Mouse (Mus musculus) B cell, adult 2 months (primary cell): ENCODE data around the gene Gm36028.
A peak's percentile ranks its signal among the peaks of the same experiment; 100 is the strongest.

Source experiments
- DNase-seq, 2 experiments: peaks; one replicate each; pipeline ENCODE4 v3.0.0; 2022

The Gm36028 gene

DNA sequence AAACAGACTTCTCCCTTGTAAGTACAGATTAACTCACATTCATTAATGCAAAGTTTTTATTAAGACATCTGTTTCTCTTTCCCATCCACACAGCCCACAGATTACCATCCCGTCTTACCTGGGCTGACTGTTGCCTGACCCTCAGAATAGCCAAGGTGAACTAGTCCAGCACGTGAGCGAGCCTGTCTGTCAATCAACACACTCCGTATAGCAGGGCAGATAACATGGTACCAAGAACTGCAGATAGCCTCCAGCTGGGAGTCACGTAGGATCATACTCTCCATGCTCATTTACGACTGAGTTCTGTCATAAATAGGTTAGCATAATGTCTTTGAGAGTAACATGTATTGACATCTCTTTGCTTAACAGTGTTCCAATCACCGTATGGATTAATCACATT lies at the start of gene Gm36028:
Gene Gm36028, minus strand, starts transcription at position 118 of the 400 bp plus-strand sequence.
- no peak for DNase-seq

DNA sequence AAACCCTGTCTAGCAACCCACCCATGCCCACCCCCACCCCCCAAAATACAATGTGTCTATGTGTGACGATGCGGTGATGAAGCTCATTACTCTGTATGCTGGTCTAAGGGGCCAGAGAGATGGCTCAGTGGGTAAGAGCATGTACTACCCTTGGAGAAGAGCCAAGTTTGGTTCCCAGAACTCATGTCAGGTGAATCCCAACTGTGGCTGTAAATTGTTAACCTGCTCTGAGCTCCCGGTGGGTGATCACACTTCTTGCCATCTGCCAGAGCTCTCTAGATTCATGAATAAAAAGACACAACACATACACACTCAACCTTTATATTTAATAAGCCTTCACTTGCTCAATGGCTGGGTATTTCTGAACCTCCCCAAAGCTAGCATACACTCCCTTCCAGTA lies 45.5 kb upstream of the Gm36028 start:
- DNase-seq: no peak

- DNase-seq: no peak
Observed at GRCm38 (mm10) chr16:37901318-37901717, 40.4 kb upstream of the Gm36028 start.

- no peak for DNase-seq
Observed at GRCm38 (mm10) chr16:37899357-37899756, 38.4 kb upstream of the Gm36028 start.

- no peak for DNase-seq
Observed at GRCm38 (mm10) chr16:37898790-37899189, 37.8 kb upstream of the Gm36028 start.

GRCm38 (mm10) chr16:37893942-37894341 lies 33.0 kb upstream of the Gm36028 start:
- no peak for DNase-seq

DNA sequence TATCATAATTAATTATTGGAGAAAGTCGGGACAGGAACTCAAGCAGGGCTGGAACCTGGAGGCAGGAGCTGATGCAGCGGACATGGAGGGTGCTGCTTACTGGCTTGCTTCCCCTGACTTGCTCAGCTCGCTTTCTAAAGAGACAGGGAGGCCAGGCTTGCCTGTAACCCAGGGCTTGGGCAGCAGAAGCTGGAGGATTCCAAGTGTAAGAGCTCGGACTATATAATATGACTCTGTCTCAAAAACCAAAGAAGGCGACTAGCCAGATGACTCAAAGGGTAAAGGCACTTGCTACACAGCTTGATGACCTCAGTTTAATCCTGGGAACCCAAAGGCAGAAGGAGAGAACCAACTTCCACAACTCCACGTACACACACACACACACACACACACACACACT lies 32.4 kb upstream of the Gm36028 start:
- DNase-seq: no peak

DNA sequence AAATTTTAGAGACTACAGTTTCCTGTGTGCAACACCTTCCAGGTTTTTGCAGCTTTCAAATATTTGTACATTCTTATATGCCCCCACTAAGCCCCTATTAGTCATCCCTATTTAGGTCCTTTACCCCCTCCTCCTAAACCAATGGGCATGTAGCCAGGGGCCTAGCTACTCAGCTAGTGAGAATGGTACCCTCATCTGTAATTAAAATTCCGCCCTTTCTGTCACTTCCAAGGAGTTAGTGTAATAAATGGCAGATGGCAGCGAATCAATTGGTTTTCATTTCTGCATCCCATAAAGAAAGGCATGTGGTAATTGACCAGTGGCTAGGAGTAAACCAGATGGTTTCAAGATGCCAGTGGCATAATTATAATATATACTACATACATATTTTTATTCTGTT lies 31.7 kb upstream of the Gm36028 start:
- no peak for DNase-seq

GRCm38 (mm10) chr16:37888986-37889385 lies 28.0 kb upstream of the Gm36028 start:
- DNase-seq: no peak

- DNase-seq: no peak
Observed at GRCm38 (mm10) chr16:37881168-37881567, 20.2 kb upstream of the Gm36028 start.

DNA sequence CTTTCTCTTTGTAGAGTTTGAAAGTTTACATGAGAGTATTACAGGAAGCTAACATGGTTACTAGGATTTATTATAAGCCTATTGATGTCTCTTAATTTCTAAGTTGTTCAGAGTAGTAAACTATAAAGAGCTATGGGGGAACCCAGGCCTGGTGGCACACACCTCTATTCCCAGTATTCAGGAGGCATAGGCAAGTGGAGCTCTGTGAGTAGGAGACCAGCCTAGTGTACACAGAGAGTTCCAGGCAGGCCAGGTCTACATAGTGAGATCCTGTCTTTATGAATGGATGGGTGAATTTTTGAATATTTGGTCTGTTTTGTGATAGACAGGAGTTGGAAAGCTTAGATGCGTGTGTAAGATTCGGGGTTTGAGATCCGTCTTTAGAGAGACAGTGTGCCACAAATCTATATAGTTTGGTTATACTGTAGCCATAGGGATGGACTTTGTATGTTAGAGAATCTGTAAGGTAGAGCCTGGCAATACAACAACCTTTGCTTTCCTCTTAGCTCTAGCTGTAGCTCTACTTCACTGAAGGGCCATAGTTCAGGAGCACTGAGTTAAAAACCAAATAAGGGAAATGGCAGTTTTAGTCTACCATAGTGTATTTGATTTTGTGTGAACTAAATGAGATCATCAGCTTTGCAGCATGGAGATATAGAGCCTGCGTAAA lies 18.9 kb upstream of the Gm36028 start:
- no peak for DNase-seq

- no peak for DNase-seq
Observed at GRCm38 (mm10) chr16:37878951-37879505, 18.1 kb upstream of the Gm36028 start.

DNA sequence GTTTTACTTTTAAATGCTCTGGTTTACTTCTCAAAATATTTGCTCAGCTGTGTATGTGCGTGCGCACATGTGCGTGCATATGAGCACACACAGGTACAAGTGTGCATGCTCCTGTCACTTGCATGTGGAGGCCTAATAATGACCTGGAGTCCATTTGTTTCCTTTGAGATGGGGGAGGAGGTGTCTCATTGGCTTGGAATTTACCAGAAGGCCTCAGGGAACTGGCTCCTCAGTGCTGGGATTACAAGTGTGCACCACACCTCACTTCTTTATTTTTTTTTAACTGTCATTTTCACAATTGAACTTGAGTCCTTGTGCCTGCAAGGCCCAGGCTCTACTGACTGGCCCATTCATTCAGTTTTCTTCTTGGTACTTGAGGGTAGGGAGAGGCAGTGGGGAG lies 16.5 kb upstream of the Gm36028 start:
- no peak for DNase-seq

GRCm38 (mm10) chr16:37874501-37875235 lies 13.7 kb upstream of the Gm36028 start:
- no peak for DNase-seq

GRCm38 (mm10) chr16:37871112-37871715 lies 10.3 kb upstream of the Gm36028 start:
- no peak for DNase-seq

GRCm38 (mm10) chr16:37869470-37870231 lies 8.7 kb upstream of the Gm36028 start:
- DNase-seq: no peak

- peak in 1 of 2 experiments; percentile 22 for DNase-seq
Observed at GRCm38 (mm10) chr16:37868506-37869469, 7.8 kb upstream of the Gm36028 start.

DNA sequence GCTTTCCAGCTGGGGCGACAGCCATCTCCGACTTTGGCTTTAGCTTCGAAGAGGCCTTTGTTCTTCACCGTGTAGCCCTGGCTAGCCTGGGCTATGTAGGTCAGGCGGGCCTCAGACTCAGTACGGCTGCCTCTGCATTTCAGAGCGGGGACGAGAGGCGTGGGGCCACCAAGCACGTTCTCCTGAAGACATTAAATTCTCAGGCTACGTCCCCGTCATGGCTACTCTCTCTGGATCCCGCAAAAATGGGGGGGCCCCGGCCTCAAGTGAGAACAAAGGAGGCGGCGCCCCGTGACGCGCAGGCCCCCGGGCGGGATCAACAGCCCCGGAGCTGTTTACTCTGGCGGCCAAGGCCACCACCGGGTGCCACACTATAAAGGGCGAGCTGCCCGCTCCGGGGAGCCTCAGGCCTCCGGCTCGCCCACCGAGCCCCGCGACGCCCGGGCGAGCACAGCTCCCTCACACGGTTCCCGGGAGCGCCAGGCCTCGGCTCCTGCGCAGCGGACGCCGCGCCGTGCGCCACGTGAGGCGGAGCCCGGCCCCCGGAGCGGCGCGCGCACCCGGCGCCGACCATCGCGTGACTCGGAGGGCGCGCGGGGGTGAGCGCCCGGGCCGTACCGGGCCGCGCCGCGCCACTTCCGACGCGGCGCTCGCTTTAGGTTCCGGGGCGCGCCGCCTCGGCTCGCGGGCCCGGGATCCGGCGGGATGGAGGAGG lies 7.0 kb upstream of the Gm36028 start, which contains the start of gene Lrrc58:
Gene Lrrc58, plus strand, starts transcription at position 599 of the 715 bp plus-strand sequence.
- peak; percentile 82 to 89 for DNase-seq

DNA sequence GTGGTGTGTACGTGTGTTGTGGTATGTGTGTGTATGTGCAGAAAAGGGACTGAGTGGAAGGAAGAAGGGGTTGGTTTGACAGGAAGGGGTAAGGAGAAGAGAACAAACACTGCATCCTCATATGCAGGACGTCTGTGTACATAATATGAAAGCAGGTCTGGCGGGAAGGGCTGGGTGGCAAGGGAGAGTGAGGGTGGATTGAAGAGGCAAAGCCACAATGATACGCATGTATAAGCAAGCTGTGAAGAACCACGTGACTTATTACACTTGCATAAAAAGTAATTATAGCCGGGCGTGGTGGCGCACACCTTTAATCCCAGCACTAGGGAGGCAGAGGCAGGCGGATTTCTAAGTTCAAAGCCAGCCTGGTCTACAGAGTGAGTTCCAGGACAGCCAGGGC lies 4.9 kb upstream of the Gm36028 start:
- peak; percentile 10 to 12 for DNase-seq

DNA sequence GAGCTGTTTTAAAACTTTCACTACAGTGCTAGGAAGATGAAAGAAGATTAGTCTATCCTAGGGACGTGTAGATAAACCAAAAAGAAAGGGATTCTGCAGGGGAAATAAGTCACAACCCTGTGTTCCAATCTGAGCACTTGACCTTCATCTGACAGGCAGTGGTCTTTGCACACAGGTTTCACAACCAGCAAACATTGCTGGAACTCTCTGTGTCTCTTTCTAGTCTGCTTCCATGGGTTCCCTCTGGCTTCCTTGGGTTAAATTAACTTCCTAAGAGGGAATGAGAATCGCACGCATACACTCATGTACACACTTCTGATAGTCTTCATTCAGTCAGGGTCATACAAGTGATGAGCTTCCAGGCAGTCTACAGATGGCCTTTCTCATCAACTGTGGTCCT lies 2.9 kb upstream of the Gm36028 start:
- DNase-seq: no peak

DNA sequence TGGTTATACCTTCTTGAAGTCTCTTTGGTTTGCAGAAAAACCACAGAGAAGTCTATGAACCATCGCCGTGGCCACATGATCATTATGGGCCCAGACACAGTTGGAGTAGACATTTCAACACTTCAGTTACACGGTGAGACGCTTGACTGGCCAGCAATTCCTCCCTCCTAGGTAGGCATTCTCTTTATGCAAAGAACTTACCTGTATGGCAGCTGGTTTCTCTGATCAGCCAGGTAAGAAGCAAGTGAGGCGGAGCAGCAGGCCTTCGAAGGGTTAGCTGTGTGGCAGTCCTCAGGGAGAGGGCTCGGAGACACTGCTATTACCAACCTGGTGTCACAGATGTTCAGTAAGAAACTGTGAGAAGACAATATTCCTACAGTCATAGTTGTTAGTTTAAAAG lies 733 bp downstream of the Gm36028 start:
- no peak for DNase-seq
